Mouse (Mus musculus) brown adipose tissue, adult 24 weeks (tissue): ENCODE measurements at regions not wholly inside any gene's neighbourhood (a gene's known extent, or its start where the extent isn't known, plus 50 kb on each side); places are given as distances from the start of the nearest gene placed in this dataset.

Source experiments
- H3K27ac ChIP-seq: fragments of 200-500 bp; replicated peaks from 2 replicates; pipeline ENCODE4 v1.5.1; 2012; ENCODE audit warnings: low read depth, mild to moderate bottlenecking, low read length
- H3K4me1 ChIP-seq: fragments of 200-500 bp; 2 replicates; pipeline ENCODE4 v1.6.1; 2012; ENCODE audit warnings: low read length, mixed read lengths; ENCODE audit not compliant: control insufficient read depth, insufficient read depth, insufficient read length
- H3K4me3 ChIP-seq: fragments of 200-500 bp; 2 replicates; pipeline ENCODE4 v1.5.1; 2012; ENCODE audit warnings: low read depth, mild to moderate bottlenecking, low read length, moderate library complexity; ENCODE audit not compliant: insufficient read depth

DNA sequence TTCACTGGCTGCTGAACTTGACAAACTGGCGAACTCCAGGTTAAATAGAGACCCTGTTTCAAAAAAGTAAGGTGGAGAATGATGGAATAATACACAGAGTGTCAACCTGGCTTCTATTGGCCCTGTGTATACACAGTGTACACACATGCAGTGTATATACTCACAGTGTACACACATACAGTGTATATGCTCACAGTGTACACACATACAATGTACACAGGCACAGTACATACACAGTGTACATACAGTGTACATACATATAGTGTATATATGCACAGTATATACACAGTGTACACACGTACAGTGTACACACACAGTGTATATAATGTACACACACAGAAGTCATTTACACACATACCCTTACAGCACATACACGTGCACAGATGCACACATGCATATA is 52.4 kb upstream of the Aldh1b1 start:
- H3K4me3 ChIP-seq: no peak overlapping the region

DNA sequence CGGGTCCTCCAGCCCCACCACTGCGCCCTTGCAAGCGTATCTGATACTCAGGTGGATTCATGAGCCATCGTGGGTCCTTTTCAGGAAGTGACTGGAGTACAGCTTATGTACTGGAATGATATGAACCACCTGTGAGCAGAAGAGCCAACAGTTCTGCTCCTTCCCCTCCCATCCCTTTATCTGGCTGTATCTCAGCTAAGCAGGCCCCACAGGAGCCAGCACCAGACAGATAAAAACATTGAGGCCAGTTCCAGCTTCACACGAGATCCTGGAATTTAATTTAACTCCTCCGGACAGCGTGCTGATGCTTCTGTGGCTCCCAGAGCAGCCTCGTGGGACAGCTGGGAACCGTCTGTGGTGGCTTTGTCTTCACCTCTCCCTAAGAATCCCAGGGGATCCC is 53.1 kb upstream of the Aldh1b1 start:
- Histone ChIP-seq H3K4me3 (no peak overlapping the region), H3K4me1 (no peaks in the 10 kb centered on the region), H3K27ac (no peak overlapping the region)

More for the DNA sequence above, 52.4 kb upstream of the Aldh1b1 start:
- Histone ChIP-seq H3K27ac (no peak overlapping the region), H3K4me1 (no peaks in the 10 kb centered on the region)

- Histone ChIP-seq H3K4me3 (no peak overlapping the region), H3K4me1 (no peaks in the 10 kb centered on the region), H3K27ac (no peak overlapping the region)
Measured at GRCm38 (mm10) chr4:45744849-45745407, 53.9 kb upstream of the Aldh1b1 start.

- no peak overlapping the region for H3K4me3 ChIP-seq
- H3K4me1 ChIP-seq: no peaks in the 10 kb centered on the region
- H3K27ac ChIP-seq: no peak overlapping the region
Measured at GRCm38 (mm10) chr4:45740779-45741365, 58.0 kb upstream of the Aldh1b1 start.

DNA sequence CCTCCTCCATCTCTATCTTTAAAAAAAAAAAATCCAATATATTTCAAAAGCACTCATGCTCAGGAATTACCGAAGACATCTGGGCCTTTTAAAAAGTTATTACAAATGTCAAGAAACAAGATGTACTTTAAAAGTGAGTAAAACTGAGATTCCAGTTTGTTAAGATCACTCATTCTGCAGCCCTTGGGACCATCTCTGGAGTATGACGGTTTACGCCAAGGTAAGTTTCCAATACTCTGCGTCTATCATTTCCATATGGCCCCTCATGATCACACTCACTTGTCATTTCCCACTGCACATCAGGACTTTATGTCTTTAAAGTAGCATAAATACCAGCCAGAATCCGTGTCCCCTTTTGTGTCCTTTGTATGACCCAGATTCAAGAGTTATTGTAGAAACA is 58.5 kb upstream of the Aldh1b1 start:
- Histone ChIP-seq H3K27ac (no peak overlapping the region), H3K4me1 (no peaks in the 10 kb centered on the region), H3K4me3 (no peak overlapping the region)

GRCm38 (mm10) chr4:45739696-45740095 is 59.1 kb upstream of the Aldh1b1 start:
- H3K4me3 ChIP-seq: no peak overlapping the region
- no peak overlapping the region for H3K27ac ChIP-seq
- H3K4me1 ChIP-seq: no peaks in the 10 kb centered on the region

DNA sequence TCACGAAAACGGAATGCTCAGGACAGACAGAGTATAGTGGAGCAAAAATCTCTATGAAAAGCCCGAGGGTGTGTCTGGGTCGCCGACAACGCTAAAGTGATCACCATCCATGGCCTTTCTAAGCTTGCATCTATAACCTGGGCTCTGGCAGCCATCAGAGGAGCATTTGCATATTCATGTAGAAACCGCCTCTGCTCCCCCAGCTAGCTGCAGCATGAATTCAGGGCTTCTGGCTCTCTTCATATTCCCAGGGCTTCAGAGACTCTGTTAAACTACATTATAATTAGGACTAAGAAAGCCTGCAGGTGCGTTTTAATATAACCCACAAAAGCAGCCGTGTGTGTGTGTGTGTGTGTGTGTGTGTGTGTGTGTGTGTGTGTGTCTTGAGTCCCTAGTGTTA is 59.7 kb upstream of the Aldh1b1 start:
- H3K4me1 ChIP-seq: no peaks in the 10 kb centered on the region
- H3K27ac ChIP-seq: no peak overlapping the region
- H3K4me3 ChIP-seq: no peak overlapping the region

- Histone ChIP-seq H3K4me3 (no peak overlapping the region), H3K27ac (no peak overlapping the region), H3K4me1 (no peaks in the 10 kb centered on the region)
Measured at GRCm38 (mm10) chr4:45738746-45739145, 60.1 kb upstream of the Aldh1b1 start.

DNA sequence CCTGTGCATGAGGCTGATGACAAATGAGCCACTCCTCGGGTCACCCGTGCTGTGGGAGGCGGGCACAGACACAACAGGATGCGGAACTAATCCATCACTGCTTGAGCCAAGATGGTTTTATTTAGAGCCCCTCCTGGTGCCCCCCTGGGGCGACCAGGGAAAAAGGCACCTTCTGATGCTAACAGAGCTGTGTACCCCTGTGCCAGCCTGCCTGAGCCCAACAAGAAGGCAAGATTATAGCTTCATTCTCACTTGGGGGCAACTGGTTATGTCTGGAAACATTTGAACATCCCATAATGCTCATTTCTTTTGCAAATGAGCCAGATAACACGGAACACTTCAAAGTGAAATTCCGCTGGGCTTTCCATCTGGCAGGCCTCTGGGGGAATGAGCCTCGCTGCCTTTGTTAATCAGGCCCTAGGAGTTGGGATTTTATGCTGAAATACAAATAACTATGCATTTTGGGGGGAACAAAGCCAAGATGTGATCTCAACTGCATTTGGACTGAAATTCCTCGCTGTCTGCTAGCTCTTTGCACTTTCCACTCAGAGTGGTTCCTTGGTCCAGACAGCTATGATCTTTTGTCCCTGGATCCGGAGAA is 62.5 kb upstream of the Aldh1b1 start:
- no peak overlapping the region for H3K27ac ChIP-seq
- no peak overlapping the region for H3K4me3 ChIP-seq
- H3K4me1 ChIP-seq: no peaks in the 10 kb centered on the region

GRCm38 (mm10) chr4:45734011-45734410 is 64.8 kb upstream of the Aldh1b1 start:
- Histone ChIP-seq H3K27ac (no peak overlapping the region), H3K4me3 (no peak overlapping the region), H3K4me1 (no peaks in the 10 kb centered on the region)

GRCm38 (mm10) chr4:45730862-45731831 is 67.7 kb upstream of the Aldh1b1 start:
- Histone ChIP-seq H3K27ac (no peak overlapping the region), H3K4me1 (no peaks in the 10 kb centered on the region), H3K4me3 (no peak overlapping the region)

DNA sequence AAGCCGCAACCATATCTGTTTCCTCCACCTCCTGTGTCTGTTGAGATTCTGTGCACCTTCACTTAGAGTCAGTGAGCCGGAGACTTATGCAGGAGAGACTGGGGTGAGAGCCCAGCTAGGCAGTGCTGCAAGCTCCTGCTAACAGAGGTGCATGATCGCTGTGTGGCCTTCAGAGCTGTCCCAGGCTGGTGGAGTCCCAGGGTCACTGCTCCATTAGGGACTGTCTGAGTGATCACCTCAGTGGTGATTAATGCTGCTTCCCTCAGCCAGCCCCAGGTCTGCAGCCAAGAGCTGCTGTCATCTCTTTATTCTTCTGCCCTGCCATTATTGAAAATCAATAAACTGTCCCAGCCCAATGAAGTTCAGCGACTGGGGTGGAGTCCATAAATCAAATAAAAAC is 69.0 kb upstream of the Aldh1b1 start:
- Histone ChIP-seq H3K27ac (no peak overlapping the region), H3K4me3 (no peak overlapping the region), H3K4me1 (no peaks in the 10 kb centered on the region)

DNA sequence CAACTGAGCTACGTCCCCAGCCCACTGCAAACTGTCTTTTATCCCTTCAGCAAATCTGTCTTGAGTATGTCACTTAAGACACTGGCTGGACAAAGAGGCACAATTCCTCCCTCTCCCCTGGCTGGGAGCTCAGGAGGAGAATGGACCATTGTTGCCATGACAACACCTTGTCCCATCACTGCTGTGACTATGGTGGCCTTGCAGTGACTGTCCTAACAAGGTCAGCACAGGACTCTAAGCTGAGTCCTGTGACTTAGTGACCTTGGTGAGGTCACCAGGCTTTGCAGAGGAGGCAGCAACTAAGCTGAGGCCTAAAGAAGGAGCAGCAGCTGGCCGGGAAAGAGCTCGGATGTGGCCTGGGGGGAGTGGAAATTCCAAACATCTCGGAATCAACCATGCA is 70.0 kb upstream of the Aldh1b1 start:
- H3K27ac ChIP-seq: no peak overlapping the region; the same call in 1 of the 2 replicates
- H3K4me3 ChIP-seq: no peak overlapping the region
- no peaks in the 10 kb centered on the region for H3K4me1 ChIP-seq

DNA sequence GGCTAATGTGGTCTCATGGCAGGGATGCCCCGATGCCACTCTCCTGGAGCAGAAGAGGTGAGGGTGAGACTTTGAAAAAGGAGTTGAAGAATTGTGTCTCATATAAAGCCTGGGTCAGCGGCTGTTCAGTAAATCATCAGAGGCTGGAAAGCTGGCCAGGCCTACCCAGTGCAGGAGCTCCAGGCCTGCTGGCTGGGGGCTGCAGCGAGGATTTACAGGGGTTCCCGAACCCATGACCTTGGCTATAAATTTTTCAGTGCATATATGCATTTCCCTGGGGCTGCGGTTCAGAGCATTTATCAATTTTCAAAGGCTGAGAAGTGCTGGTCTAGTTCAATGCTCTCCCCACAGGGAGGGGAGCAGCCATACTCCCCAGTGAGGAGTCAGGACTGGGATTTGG is 70.9 kb upstream of the Aldh1b1 start:
- Histone ChIP-seq H3K27ac (no peak overlapping the region), H3K4me3 (no peak overlapping the region), H3K4me1 (no peaks in the 10 kb centered on the region)

DNA sequence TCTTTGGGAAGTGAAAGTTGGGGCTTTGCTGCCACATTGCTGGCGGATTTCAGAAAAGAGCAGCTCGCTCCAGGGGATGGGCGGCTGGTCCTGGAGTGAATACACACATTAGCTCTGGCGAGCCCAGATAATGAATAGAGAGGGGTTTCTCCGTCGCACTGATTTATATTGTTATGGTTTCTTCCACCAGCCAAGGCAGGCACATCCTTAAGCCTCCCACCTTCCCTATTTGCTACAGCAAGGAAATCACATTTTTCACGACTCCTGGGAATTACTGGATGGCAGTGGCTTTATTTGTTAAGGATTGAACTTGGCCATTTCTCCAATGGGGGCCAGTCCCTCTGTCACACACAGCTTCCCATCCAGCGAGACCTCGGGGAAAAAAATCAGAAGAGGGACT is 71.3 kb upstream of the Aldh1b1 start:
- Histone ChIP-seq H3K27ac (no peak overlapping the region), H3K4me3 (no peak overlapping the region), H3K4me1 (no peaks in the 10 kb centered on the region)
